Mouse (Mus musculus) gastrocnemius, adult 18-20 months (tissue): ENCODE data around the gene Gm1113. TPM values are rescaled to one million over a fixed set of nuclear protein-coding genes. Genes with fewer than 3 reads are reported as not detected.

ENCODE experiments used
- DNase-seq: peaks from one replicate; pipeline ENCODE4 v3.0.0; 2021; ENCODE audit warnings: low spot score
- total RNA-seq, 2 experiments: library from RNA; stranded (reverse); gene quantifications; 2 replicates each; pipeline ENCODE4 v1.2.3; 2021

The Gm1113 gene
- total RNA-seq, 2 experiments from 2014 or later, result not detected

DNA sequence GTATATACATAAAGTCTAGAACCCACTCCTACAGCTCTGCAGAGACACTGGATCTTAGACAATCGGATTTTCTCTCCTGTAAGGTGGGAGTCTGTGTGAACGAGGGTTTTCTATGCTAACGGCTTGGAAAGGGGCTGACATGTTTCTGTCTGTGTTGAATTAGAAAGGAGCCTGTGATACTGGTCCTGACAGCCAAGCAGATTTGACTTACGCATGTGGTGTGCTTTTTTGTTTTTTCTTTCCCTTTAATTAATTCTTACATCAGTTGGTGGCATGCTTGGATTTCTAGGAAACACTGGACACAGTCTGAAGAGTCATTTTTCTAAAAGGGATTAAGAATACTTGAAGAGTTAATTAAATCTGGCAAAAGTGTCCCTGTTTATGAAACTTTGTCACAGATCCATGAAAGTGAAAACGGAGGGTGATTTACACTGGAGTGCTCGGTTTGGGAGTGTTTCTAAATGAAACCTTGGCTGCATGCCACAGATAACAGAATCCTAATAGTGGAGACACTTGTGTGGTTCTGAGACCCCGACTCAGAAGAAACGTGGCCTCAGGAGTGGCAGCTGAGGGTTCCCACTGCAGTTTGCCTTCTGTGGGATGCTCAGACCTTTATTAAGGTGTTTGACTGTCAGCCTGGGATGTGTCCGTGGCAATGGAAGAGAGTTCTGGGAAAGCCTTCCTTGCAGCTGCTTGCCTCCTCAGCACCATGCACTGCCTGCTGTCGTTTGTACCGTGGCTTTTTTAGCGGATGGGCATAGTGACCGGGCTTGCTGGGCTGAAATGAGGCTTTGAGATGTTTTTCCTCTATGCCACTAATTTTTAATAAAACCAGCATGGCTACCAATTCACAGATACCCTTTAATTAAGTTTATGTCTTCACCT is 35.8 kb downstream of the Gm1113 start:
- no peak for DNase-seq

DNA sequence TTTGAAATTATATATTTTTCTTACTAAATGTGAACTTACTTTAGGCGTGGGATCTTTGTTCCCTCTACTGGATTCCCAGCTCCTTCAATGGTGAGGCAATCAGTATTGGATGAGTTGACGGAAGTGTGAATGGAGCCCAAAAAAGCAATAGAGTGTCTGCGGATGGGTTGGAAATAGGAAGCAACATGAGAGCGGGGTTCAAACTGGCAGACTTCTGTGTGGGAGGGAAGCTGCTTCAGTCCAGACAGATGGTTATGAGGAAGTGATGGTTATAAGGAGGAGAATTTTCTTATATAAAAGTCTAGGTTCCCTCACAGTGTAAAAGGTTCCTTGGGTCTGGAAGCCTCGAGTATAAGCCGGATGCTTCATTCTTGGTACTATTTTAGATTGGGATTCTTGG is 38.6 kb downstream of the Gm1113 start:
- DNase-seq, result no peak

DNA sequence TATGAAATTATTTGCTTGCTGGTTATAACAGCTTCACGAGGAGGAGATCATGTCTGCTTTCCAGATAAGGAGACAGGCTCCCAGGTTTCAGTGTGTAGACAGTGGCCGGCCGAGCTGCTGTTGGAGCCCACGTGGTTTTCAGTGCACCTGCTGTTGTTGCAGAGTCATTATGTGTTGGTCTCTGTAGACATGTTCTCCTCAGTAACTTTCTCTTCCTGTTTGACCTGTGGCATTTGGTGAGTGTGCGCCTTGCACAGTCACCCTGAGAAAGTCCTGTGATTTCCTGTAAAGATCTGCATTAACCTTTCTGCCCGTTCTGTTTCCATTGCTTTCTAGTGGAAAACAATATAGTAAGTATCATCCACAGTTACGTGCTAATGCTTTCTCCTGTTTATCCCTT is 42.7 kb downstream of the Gm1113 start:
- DNase-seq, result no peak

GRCm38 (mm10) chr9:35474104-35474724 is 43.9 kb downstream of the Gm1113 start:
- no peak for DNase-seq

GRCm38 (mm10) chr9:35468913-35469312 is 49.2 kb downstream of the Gm1113 start:
- no peak for DNase-seq

- no peak for DNase-seq
Measured at GRCm38 (mm10) chr9:35467264-35467817, 50.7 kb downstream of the Gm1113 start.

DNA sequence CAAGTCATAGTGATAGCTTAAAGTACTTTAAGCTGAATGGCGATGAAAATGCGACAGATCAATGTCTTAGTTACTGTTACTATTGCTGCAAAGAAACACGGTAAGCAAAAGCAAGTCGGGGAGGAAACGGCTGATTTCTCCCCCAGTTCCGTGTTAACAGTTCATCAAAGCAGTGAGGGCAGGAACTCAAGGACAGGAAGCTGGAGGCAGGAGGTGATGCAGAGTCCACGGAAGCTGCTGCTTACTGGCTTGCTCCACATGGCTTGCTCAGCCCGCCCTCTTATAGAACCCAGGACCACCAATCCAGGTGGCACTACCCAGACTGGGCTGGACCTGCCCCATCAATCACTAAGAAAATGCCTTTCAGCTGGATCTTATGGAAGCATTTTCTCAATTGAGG is 58.5 kb downstream of the Gm1113 start:
- DNase-seq, result no peak

Other genes with a start within 250 kb of the Gm1113 start
- 10 to 100 TPM in 1 of 2 experiments, 1 to 10 TPM in 1; 9.5 to 10.4 TPM for gene Cdon, start 97.1 kb downstream of the Gm1113 start, total RNA-seq
- gene Ddx25, start 40.3 kb upstream of the Gm1113 start, total RNA-seq, result not detected
- gene Pus3, start 40.3 kb upstream of the Gm1113 start, total RNA-seq, result 10 to 100 TPM in 1 of 2 experiments, 1 to 10 TPM in 1; 9.2 to 10.3 TPM
- gene Pate2, start 52.0 kb upstream of the Gm1113 start, total RNA-seq, result not detected
- under 1 TPM; 0.80 to 0.95 TPM for gene Hyls1, start 52.1 kb upstream of the Gm1113 start, total RNA-seq
- gene Pate4, start 93.7 kb upstream of the Gm1113 start, total RNA-seq, result not detected
- gene Pate3, start 129.9 kb upstream of the Gm1113 start, total RNA-seq, result not detected
- not detected for gene Pate1, start 169.1 kb upstream of the Gm1113 start, total RNA-seq
- not detected for gene Gm17677, start 222.8 kb upstream of the Gm1113 start, total RNA-seq